16 mouse cellular contexts compared by ENCODE assay signal in genomic region chr11:107252026-107252425, GRCm38 (mm10).
"Had no signal": no experiment of that assay in that cellular context is flagged by ENCODE, and none has a peak within 500 bp of the region (broad histone marks: within the 10 kb centered on the region; RNA-seq: fewer than 3 reads in every experiment).

No protein-coding gene starts in this region.

- H3K36me3 ChIP-seq: lung, embryonic 15.5 days had no signal

- H3K9me3 ChIP-seq: kidney, embryonic 15.5 days; limb, embryonic 10.5 days; limb, embryonic 13.5 days; liver, embryonic 12.5 days; liver, embryonic 15.5 days; lung, embryonic 15.5 days had no signal

- H3K4me1 ChIP-seq: limb, embryonic 10.5 days; liver, embryonic 12.5 days; liver, embryonic 15.5 days; lung, embryonic 15.5 days; megakaryocyte, embryonic 14.5 days had no signal

- H3K9ac ChIP-seq: kidney, embryonic 15.5 days; limb, embryonic 13.5 days; liver, embryonic 12.5 days; liver, embryonic 15.5 days; lung, embryonic 15.5 days had no signal

- H3K27me3 ChIP-seq: kidney, embryonic 15.5 days; limb, embryonic 13.5 days; liver, embryonic 12.5 days; liver, embryonic 15.5 days; lung, embryonic 15.5 days; megakaryocyte, embryonic 14.5 days had no signal

- H3K4me3 ChIP-seq: kidney, embryonic 15.5 days; limb, embryonic 10.5 days; limb, embryonic 13.5 days; liver, embryonic 12.5 days; liver, embryonic 15.5 days; lung, embryonic 15.5 days; megakaryocyte, embryonic 14.5 days had no signal

- H3K4me2 ChIP-seq: kidney, embryonic 15.5 days; limb, embryonic 13.5 days; liver, embryonic 12.5 days; liver, embryonic 15.5 days; lung, embryonic 15.5 days; midbrain, embryonic 11.5 days had no signal

- ATAC-seq: liver, embryonic 12.5 days had no signal

- DNase-seq: kidney, postnatal 14 days; kidney, postnatal 4 days; liver; lung, adult 18-20 months; lung, postnatal 10 days; lung, postnatal 36 days; midbrain, embryonic 14.5 days; thymus, adult 18-20 months had no signal

- H3K27ac ChIP-seq: kidney, embryonic 15.5 days; limb, embryonic 10.5 days; limb, embryonic 13.5 days; liver, embryonic 12.5 days; liver, embryonic 15.5 days; lung, embryonic 15.5 days had no signal
